In genomic region chr1:77518715-77519114, GRCm38 (mm10) we compare ENCODE assay signal across 34 mouse cellular contexts.
"Had no signal": no experiment of that assay in that cellular context is flagged by ENCODE, and none has a peak within 500 bp of the region (broad histone marks: within the 10 kb centered on the region; RNA-seq: fewer than 3 reads in every experiment).

No protein-coding gene starts in this region.

- H3K4me3 ChIP-seq: heart, embryonic 10.5 days; heart, embryonic 13.5 days; heart, embryonic 15.5 days; hindbrain, embryonic 10.5 days; hindbrain, embryonic 12.5 days; hindbrain, embryonic 13.5 days; hindbrain, embryonic 15.5 days; intestine, embryonic 15.5 days; kidney, embryonic 15.5 days; layer of hippocampus, adult 2 months had no signal

- ATAC-seq: hindbrain, embryonic 16.5 days; hindbrain, postnatal 0 days; inflammation-experienced regulatory T-cells, adult 6 months; intestine, embryonic 15.5 days; intestine, embryonic 16.5 days; intestine, postnatal 0 days had no signal

- H3K9ac ChIP-seq: heart, embryonic 13.5 days; heart, embryonic 15.5 days; hindbrain, embryonic 12.5 days; hindbrain, embryonic 13.5 days; hindbrain, embryonic 14.5 days; hindbrain, embryonic 15.5 days; intestine, embryonic 15.5 days; kidney, embryonic 15.5 days had no signal

- DNase-seq: heart, postnatal 10 days; heart, postnatal 14 days; heart, postnatal 36 days; heart, postnatal 4 days; kidney, adult 11 months; kidney, adult 18-20 months; kidney, adult 2 months; kidney, adult 8-10 months; kidney, adult 9 months; kidney, postnatal 10 days; kidney, postnatal 14 days; kidney, postnatal 25 days; kidney, postnatal 36 days; kidney, postnatal 4 days; layer of hippocampus, adult 9-11 months; layer of hippocampus, postnatal 36 days had no signal

- H3K9me3 ChIP-seq: heart, embryonic 10.5 days; heart, embryonic 13.5 days; heart, embryonic 15.5 days; hindbrain, embryonic 10.5 days; hindbrain, embryonic 12.5 days; hindbrain, embryonic 13.5 days; hindbrain, embryonic 15.5 days; intestine, embryonic 15.5 days; kidney, embryonic 15.5 days had no signal

- H3K36me3 ChIP-seq: heart, embryonic 10.5 days; heart, embryonic 13.5 days; heart, embryonic 15.5 days; hindbrain, embryonic 10.5 days; hindbrain, embryonic 12.5 days; hindbrain, embryonic 13.5 days; hindbrain, embryonic 15.5 days; intestine, embryonic 15.5 days; kidney, embryonic 15.5 days had no signal

- H3K4me2 ChIP-seq: heart, embryonic 11.5 days; heart, embryonic 13.5 days; heart, embryonic 15.5 days; hindbrain, embryonic 12.5 days; hindbrain, embryonic 13.5 days; hindbrain, embryonic 14.5 days; hindbrain, embryonic 15.5 days; intestine, embryonic 15.5 days; kidney, embryonic 15.5 days had no signal

- H3K27me3 ChIP-seq: hindbrain, embryonic 13.5 days; intestine, embryonic 15.5 days had no signal

- H3K27ac ChIP-seq: heart, embryonic 10.5 days; heart, embryonic 13.5 days; heart, embryonic 15.5 days; hindbrain, embryonic 10.5 days; hindbrain, embryonic 12.5 days; hindbrain, embryonic 13.5 days; hindbrain, embryonic 14.5 days; hindbrain, embryonic 15.5 days; hindbrain, postnatal 0 days; intestine, embryonic 15.5 days; kidney, embryonic 15.5 days; kidney, postnatal 0 days; layer of hippocampus, adult 2 months had no signal
